ENCODE assay signal across 19 mouse cellular contexts in genomic region chr6:65597056-65597818, GRCm38 (mm10).
A peak's percentile ranks its signal among the peaks of the same experiment; 100 is the strongest.
DNase-seq lines count a peak whose midpoint lies in the region; ATAC-seq and TF ChIP-seq lines count a peak whose summit lies in the region.
"Had no signal": no experiment of that assay in that cellular context is flagged by ENCODE, and none has a peak within 500 bp of the region (broad histone marks: within the 10 kb centered on the region; RNA-seq: fewer than 3 reads in every experiment).

No protein-coding gene starts in this region.

- H3K27me3 ChIP-seq in intestine, embryonic 15.5 days (replicated peaks): no peaks in the 10 kb centered on the region
- no peaks in the 10 kb centered on the region for H3K27me3 ChIP-seq in small intestine, adult 2 months (ENCODE audit: control insufficient read depth, insufficient read depth, low read length)
- no peaks in the 10 kb centered on the region for H3K27me3 ChIP-seq in kidney, embryonic 15.5 days
- H3K27me3 ChIP-seq: embryonic facial prominence, embryonic 13.5 days; heart, embryonic 15.5 days; liver, embryonic 15.5 days had no signal

- DNase-seq in adrenal gland, postnatal 10 days: peak; percentile 21
- no peak for DNase-seq in adrenal gland, adult 8-10 months
- DNase-seq in ES-CJ7 (ENCODE audit: low read depth, low spot score): peak; percentile 86
- DNase-seq in right cerebral cortex, postnatal 14 days: no peak
- DNase-seq in cerebellum, adult 8-10 months: no peak
- DNase-seq: cerebellum, adult 18-20 months; forebrain, postnatal 0 days; heart, adult 18-20 months; kidney, postnatal 10 days; spleen, adult 18-20 months had no signal

- peak; percentile 88 for ATAC-seq in intestine, embryonic 15.5 days
- no peak for ATAC-seq in kidney, embryonic 15.5 days (replicated peaks; ENCODE audit: low FRiP score)
- ATAC-seq: CD4-positive, CD25-positive, alpha-beta regulatory T cell, adult 4 months; forebrain, postnatal 0 days; inflammation-experienced regulatory T-cells, adult 6 months had no signal

- no peak overlapping the region for H3K4me2 ChIP-seq in intestine, embryonic 15.5 days (replicated peaks)
- no peak overlapping the region for H3K4me2 ChIP-seq in kidney, embryonic 15.5 days
- H3K4me2 ChIP-seq: embryonic facial prominence, embryonic 13.5 days; heart, embryonic 15.5 days; liver, embryonic 15.5 days had no signal

- TF ChIP-seq CTCF in small intestine, adult 2 months (IDR thresholded peaks at IDR 0.05; ENCODE audit: extremely low read depth, insufficient read length, insufficient replicate concordance, low read depth, low read length): no peak

- TF ChIP-seq POLR2A in small intestine, adult 2 months (IDR thresholded peaks at IDR 0.05; ENCODE audit: low read depth, low read length): no peak

- WGBS in intestine, embryonic 15.5 days: 24% methylated on average over 12 of the region's 12 CpGs
- WGBS in small intestine, adult 2 months: 20% methylated on average over 12 of the region's 12 CpGs
- WGBS in kidney, embryonic 15.5 days: 25% methylated on average over 12 of the region's 12 CpGs

- H3K27ac ChIP-seq in intestine, embryonic 15.5 days: no peak overlapping the region
- peak overlapping the region; percentile 93 for H3K27ac ChIP-seq in small intestine, adult 2 months (ENCODE audit: insufficient read depth, low read depth, low read length)
- H3K27ac ChIP-seq in kidney, embryonic 15.5 days: no peak overlapping the region
- H3K27ac ChIP-seq: embryonic facial prominence, embryonic 13.5 days; heart, embryonic 15.5 days; hindbrain, embryonic 10.5 days; liver, embryonic 15.5 days had no signal

- no peak overlapping the region for H3K4me3 ChIP-seq in intestine, embryonic 15.5 days (replicated peaks)
- H3K4me3 ChIP-seq in small intestine, adult 2 months (ENCODE audit: low read depth, low read length): peak overlapping the region; percentile 58
- no peak overlapping the region for H3K4me3 ChIP-seq in kidney, embryonic 15.5 days (replicated peaks)
- H3K4me3 ChIP-seq: embryonic facial prominence, embryonic 13.5 days; heart, embryonic 15.5 days; hindbrain, embryonic 10.5 days; liver, embryonic 15.5 days had no signal

- H3K9me3 ChIP-seq in intestine, embryonic 15.5 days: no peaks in the 10 kb centered on the region
- H3K9me3 ChIP-seq in kidney, embryonic 15.5 days (replicated peaks): no peaks in the 10 kb centered on the region
- H3K9me3 ChIP-seq: embryonic facial prominence, embryonic 13.5 days; heart, embryonic 15.5 days; hindbrain, embryonic 10.5 days; liver, embryonic 15.5 days had no signal

- no peaks in the 10 kb centered on the region for H3K4me1 ChIP-seq in intestine, embryonic 15.5 days (replicated peaks)
- H3K4me1 ChIP-seq in small intestine, adult 2 months (ENCODE audit: control insufficient read depth, insufficient read depth, insufficient read length, low read length): peaks cover 15% of the 10 kb centered on the region; the same call in 1 of the 2 replicates
- H3K4me1 ChIP-seq in kidney, embryonic 15.5 days: no peaks in the 10 kb centered on the region
- H3K4me1 ChIP-seq: embryonic facial prominence, embryonic 13.5 days; heart, embryonic 15.5 days; liver, embryonic 15.5 days had no signal

- H3K9ac ChIP-seq in intestine, embryonic 15.5 days: no peak overlapping the region
- H3K9ac ChIP-seq in kidney, embryonic 15.5 days: no peak overlapping the region
- H3K9ac ChIP-seq: embryonic facial prominence, embryonic 13.5 days; forebrain, postnatal 0 days; heart, embryonic 15.5 days; liver, embryonic 15.5 days had no signal

- no peaks in the 10 kb centered on the region for H3K36me3 ChIP-seq in intestine, embryonic 15.5 days
- H3K36me3 ChIP-seq in small intestine, adult 2 months (ENCODE audit: control insufficient read depth, insufficient read depth, low read length): no peaks in the 10 kb centered on the region
- H3K36me3 ChIP-seq in kidney, embryonic 15.5 days: no peaks in the 10 kb centered on the region
- H3K36me3 ChIP-seq: embryonic facial prominence, embryonic 13.5 days; heart, embryonic 15.5 days; hindbrain, embryonic 10.5 days; liver, embryonic 15.5 days had no signal

Comparison
In these comparisons a context has a peak if more than half of its experiments do, and no peak if none do; other contexts are left out.
1. DNase-seq: peak in adrenal gland, postnatal 10 days (single experiment) and ES-CJ7 (single experiment); none in adrenal gland, adult 8-10 months (single experiment), right cerebral cortex, postnatal 14 days (single experiment) and cerebellum, adult 8-10 months (single experiment).